Mouse (Mus musculus): ENCODE data around the gene Krt20.
A peak's percentile ranks its signal among the peaks of the same experiment; 100 is the strongest.

DNA sequence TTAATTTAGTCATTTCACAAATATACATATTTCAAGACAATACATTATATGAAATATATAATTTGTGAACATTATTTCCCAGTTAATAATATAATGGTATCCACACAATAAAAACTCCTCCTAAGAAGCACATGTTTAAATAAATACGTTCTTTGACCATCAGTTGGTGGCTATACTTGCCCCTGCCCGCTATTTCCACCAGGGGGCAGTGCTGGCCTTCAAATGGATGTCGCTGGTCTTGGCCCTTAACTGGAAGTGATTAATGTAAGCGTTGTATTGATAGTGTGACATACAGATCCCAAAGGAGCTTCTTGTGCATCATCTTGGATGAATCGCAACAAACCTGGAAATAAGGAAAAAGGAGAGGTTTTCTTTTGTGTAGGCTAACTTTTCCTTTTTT is 58.4 kb downstream of the Krt20 start:
- TF ChIP-seq POLR2A (IDR thresholded peaks at IDR 0.05; ENCODE audit: borderline replicate concordance, low read depth, low read length) (no peak), CTCF (IDR thresholded peaks at IDR 0.05; ENCODE audit: low read depth, low read length) (peak; percentile 94)
